Mouse (Mus musculus) lung, adult 2 months (tissue): ENCODE results near the gene Gpr108.

Source experiments
- CTCF ChIP-seq: fragments of 200-500 bp; IDR thresholded peaks from 2 replicates; pipeline ENCODE4 v1.5.1; 2011; ENCODE audit warnings: mild to moderate bottlenecking, low read length, control low read depth; ENCODE audit not compliant: insufficient read depth
- POLR2A ChIP-seq: fragments of 200-500 bp; IDR thresholded peaks from 2 replicates; pipeline ENCODE4 v1.6.1; 2011; ENCODE audit warnings: low read depth, mild to moderate bottlenecking, control low read depth, low read length, borderline replicate concordance; ENCODE audit errors: extremely low read depth

- TF ChIP-seq POLR2A (no peak), CTCF (no peak)
Measured at GRCm38 (mm10) chr17:57246663-57247392, 1.4 kb downstream of the Gpr108 start.
